Mouse (Mus musculus) telencephalon, adult 2 months (tissue): ENCODE measurements around the gene Klhdc10.

Experiments
- DNase-seq: peaks from one replicate; pipeline ENCODE4 v3.0.0-alpha.2; 2011; ENCODE audit warnings: low read depth, low spot score

The Klhdc10 gene

DNA sequence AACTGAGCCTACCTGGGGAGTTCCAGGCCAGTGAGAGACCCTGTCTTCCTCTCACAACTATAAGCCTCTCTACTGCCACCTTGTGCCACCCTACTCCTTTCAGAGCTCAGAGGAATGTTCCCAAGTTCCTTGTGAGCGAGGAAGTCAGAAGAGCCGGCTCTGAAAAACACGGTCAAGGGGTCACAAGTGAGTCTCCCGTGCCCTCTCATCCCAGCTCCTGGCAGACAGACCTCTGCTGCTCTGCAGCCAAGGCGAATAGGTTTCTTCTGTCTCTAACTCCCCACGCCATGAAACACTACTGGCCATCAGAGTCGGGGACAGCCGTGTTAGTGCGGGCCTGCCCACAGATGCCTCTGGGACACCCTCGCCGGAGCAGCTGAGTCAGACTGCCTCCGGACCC, 67.0 kb downstream of the Klhdc10 start:
- DNase-seq: no peak

DNA sequence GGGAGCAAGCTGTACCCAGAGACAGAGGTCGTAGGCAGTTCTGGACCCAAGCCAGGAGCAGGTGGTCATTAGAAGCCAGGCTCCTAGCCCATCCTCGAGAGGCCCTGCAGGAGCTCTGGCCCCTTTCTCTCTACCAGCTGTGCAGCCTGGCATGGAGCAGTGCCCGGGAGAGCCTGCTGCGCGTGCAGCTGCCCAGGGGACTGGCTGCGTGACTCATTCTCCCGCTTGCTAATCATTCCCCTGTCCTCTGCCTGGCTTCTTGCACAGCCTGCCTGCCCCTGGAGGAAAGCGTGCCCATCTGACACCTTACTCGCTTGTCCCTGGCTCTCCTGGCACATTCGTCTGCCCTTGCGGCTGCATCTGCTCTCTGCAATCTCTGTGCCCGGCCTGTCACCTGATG, 67.7 kb downstream of the Klhdc10 start:
- DNase-seq: no peak

DNA sequence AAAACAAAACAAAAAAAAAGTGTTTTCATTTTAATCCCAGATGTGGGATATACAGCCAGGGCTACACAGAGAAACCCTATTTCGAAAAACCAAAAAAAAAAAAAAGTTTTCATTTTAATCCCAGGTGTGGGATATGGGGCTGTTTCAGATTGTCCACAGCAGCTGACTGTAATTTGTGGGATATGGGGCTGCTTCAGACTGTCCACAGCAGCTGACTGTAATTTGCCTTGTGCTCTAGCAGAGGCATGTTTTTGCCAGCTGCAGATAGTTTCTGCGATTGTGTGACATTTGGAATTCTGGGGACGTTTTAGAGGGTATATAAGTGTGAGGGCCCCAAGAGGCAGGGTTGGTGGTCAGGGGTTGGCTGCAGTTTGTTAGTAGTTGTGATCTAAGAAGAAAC, 70.0 kb downstream of the Klhdc10 start:
- DNase-seq: no peak

DNA sequence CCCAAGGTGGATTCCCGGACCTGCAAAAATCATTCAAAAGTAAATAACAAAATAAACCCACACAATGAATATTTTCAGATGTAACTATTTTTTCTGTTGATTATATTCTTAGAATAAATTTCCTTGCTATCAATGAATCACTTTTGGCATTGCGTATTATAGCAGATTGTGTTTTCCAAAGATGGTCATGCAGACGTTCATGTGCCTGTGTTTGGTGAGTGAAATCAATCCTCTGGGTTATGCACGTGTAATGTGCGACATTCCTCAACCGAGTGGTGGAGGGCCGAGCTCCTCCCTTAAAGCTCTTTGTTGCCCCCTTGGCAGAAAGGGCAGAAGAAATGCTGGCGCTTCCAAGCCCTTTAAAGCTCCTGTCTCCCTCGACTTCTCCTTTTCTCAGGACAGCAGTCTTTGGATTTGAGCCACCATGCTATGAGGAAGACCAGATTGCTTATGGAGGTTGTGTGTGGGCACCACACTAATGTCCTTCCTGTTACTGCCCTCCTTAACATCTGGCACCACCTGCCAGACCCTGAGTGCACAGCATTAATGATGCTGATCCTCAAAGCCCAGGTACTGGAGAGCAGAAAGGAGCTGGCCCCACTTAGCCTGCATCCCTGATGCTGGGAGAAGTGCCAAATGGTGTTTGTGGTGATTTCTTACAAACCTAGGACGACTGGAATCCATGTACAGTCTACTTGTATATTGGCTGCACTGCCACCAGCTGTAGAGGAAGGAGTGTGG, 74.5 kb downstream of the Klhdc10 start:
- DNase-seq: no peak

DNA sequence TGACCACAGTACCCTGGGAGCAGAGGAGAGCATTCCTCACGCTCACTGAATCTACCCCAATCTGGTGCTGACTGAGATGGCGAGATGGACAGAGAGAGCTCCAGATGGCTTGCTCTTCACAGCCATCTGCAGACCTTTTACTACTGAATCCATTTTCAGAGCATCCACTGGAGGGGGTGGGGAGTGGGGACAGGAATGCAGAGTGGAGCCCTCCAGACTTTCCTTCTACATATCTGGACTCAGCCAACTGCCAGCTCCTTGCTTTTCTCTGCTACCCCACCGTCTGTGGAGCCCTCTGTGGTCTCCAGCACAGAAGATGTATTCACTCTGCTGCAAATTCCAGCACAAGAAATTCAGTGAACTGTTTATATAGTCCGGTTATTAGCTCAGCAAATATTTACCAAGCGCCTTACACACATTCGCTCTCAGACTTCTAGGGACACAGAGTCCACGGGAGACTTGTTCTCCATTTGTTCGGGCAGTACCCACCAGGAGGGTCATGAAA, 75.6 kb downstream of the Klhdc10 start:
- DNase-seq: no peak

DNA sequence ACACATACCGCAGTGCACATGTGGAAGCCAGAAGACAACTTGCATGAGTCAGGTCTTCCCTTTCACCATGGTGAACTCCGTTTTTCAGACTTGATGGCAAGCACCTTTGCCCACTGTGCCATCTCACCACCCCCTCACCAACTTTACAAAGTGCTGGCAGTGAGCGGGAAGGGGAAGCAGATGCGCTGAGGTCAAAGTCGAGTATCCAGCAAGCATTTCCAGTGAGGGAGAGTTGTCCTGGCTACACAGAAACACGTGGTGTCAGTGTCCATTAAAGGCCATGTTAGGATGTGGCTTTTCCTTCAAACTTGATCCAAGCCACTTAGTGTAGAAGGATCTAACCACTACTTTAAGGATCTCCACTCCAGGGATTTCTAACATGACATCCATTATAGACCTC, 76.1 kb downstream of the Klhdc10 start:
- no peak for DNase-seq

DNA sequence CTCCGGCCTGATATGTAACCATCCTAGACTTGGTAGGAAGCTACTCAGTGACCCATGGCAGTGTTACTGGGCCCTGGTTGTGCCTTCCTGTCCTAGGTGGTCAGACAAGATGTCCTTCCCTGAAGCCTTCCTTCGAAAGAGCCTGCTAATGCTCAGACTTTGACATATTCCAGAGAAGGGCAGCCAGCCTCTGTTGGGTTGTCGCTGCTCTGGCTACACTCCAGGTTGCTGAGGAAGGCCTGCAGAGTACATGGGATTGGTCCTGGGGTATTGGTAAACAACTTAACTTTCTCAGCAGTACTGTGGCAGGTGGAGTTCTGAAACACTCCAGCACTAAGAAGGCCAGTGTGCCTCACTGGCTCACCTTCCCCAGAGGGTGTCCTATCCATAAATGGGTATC, 77.8 kb downstream of the Klhdc10 start:
- no peak for DNase-seq

DNA sequence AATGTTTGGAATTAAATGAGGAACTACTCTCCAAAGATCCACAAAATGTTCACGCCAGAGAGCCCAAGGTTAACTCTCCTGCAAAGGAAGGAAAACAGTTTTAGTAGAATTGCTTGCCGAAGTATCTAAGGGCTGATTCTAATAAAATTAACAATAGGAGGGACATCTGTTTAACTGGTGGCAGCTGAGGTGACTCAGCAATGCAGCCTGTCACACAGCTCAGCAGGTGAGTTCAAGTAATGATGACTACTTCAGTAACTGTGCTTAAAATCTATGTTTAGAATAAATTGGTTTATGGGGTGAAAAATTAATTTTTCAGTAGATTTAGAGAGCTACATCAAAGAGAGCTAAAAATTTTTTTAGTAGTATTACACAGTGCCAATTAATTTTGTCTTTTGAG, 81.2 kb downstream of the Klhdc10 start:
- no peak for DNase-seq

DNA sequence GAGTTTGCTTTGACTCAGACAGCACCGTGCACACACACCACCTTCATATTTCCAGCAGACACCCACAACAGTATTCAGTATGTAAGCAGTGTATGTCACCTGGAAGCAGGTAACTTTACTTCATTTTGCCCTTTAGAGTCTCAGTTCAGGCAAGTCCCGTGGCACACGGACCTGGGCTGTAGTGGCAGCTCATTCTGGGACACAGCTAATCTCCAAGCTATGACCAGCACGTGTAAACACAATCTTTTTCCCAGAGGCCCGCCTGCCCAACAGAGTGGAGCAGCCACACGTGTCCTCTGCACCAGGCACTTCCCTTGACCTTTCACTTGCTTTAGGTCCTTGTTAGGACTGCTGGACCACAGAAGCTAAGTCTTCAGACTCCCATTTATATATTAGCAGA, 84.8 kb downstream of the Klhdc10 start:
- no peak for DNase-seq

DNA sequence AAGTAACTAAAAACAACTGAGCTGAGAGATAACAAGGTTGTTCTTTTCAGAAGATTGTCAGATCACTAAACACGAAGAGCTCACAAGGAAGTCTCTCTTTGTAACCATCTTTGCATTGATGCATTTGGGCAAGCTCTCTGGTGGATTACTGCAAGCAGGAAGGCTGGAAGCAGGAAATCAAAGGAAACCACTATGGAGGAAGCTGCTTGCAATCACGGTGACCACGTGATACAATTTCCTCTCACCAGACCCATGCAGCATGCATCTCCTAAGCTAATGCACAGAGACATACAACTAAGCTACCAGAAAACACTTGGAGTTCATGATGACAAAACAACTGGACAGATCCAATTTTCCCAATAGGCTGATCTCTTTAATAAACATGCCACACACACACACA, 97.4 kb downstream of the Klhdc10 start:
- DNase-seq: no peak
